Comparison of ENCODE assay signal across 11 mouse cellular contexts in genomic region chr6:39241421-39241891, GRCm38 (mm10). TPM values are rescaled to one million over a fixed set of nuclear protein-coding genes. Genes with fewer than 3 reads are reported as not detected.
DNase-seq lines count a peak whose midpoint lies in the region; ATAC-seq and TF ChIP-seq lines count a peak whose summit lies in the region.
"Had no signal": no experiment of that assay in that cellular context is flagged by ENCODE, and none has a peak within 500 bp of the region (broad histone marks: within the 10 kb centered on the region; RNA-seq: fewer than 3 reads in every experiment).

No protein-coding gene starts in this region.

- WGBS in heart, embryonic 12.5 days, result 74% methylated on average over 4 of the region's 4 CpGs
- WGBS in thymus, adult 2 months, result 53% methylated on average over 4 of the region's 4 CpGs
- WGBS in midbrain, embryonic 15.5 days, result 83% methylated on average over 4 of the region's 4 CpGs

- H3K4me2 ChIP-seq in heart, embryonic 12.5 days, result no peak overlapping the region
- no peak overlapping the region for H3K4me2 ChIP-seq in midbrain, embryonic 15.5 days
- H3K4me2 ChIP-seq: midbrain, embryonic 12.5 days had no signal

- no peak for TF ChIP-seq POLR2A in thymus, adult 2 months (IDR thresholded peaks at IDR 0.05; ENCODE audit: control insufficient read depth, extremely low read depth, insufficient read depth, low read length, poor library complexity)

- no peak for ATAC-seq in heart, embryonic 12.5 days (ENCODE audit: insufficient number of reproducible peaks, low FRiP score)
- no peak for ATAC-seq in megakaryocyte progenitor cell, adult 5-6 weeks (replicated peaks; ENCODE audit: poor library complexity)
- no peak for ATAC-seq in midbrain, embryonic 15.5 days (replicated peaks)

- H3K4me1 ChIP-seq in heart, embryonic 12.5 days (replicated peaks), result peaks cover 25% of the 10 kb centered on the region
- peaks cover 3% of the 10 kb centered on the region; the same call in 1 of the 2 replicates for H3K4me1 ChIP-seq in thymus, adult 2 months (replicated peaks; ENCODE audit: control insufficient read depth, insufficient read depth, low read length)
- peaks cover 11% of the 10 kb centered on the region; the same call in 1 of the 2 replicates for H3K4me1 ChIP-seq in midbrain, embryonic 15.5 days

- no peak overlapping the region for H3K9ac ChIP-seq in heart, embryonic 12.5 days
- no peak overlapping the region for H3K9ac ChIP-seq in midbrain, embryonic 15.5 days
- H3K9ac ChIP-seq: midbrain, embryonic 12.5 days had no signal

- H3K4me3 ChIP-seq in heart, embryonic 12.5 days, result no peak overlapping the region
- H3K4me3 ChIP-seq in thymus, adult 2 months (ENCODE audit: control insufficient read depth, insufficient read depth, low read length), result no peak overlapping the region
- no peak overlapping the region for H3K4me3 ChIP-seq in layer of hippocampus, adult 2 months
- H3K4me3 ChIP-seq in midbrain, embryonic 15.5 days, result no peak overlapping the region
- H3K4me3 ChIP-seq: erythroblast, embryonic 14.5 days; midbrain, embryonic 12.5 days had no signal

- no peaks in the 10 kb centered on the region for H3K9me3 ChIP-seq in heart, embryonic 12.5 days (replicated peaks)
- H3K9me3 ChIP-seq in midbrain, embryonic 15.5 days, result no peaks in the 10 kb centered on the region
- H3K9me3 ChIP-seq: midbrain, embryonic 12.5 days had no signal

- no peak overlapping the region for H3K27ac ChIP-seq in heart, embryonic 12.5 days (ENCODE audit: poor library complexity, severe bottlenecking)
- H3K27ac ChIP-seq in thymus, adult 2 months (ENCODE audit: control insufficient read depth, insufficient read depth, low read length), result peak overlapping the region; percentile 6; the same call in 1 of the 2 replicates
- peak overlapping the region; percentile 86 for H3K27ac ChIP-seq in layer of hippocampus, adult 2 months
- no peak overlapping the region for H3K27ac ChIP-seq in midbrain, embryonic 15.5 days
- H3K27ac ChIP-seq: kidney, postnatal 0 days; midbrain, embryonic 12.5 days had no signal

- no peaks in the 10 kb centered on the region for H3K27me3 ChIP-seq in heart, embryonic 12.5 days (replicated peaks)
- no peaks in the 10 kb centered on the region for H3K27me3 ChIP-seq in thymus, adult 2 months (ENCODE audit: control insufficient read depth, insufficient read depth, low read length)
- H3K27me3 ChIP-seq in midbrain, embryonic 15.5 days (replicated peaks), result no peaks in the 10 kb centered on the region
- H3K27me3 ChIP-seq: midbrain, embryonic 12.5 days had no signal

- peak; percentile 35 to 52 for DNase-seq in heart, adult 18-20 months
- DNase-seq in thymus, adult 2 months, result no peak
- no peak for DNase-seq in thymus, postnatal 4 days
- peak; percentile 60 to 77 for DNase-seq in layer of hippocampus, adult 2 months (ENCODE audit: low spot score in 2 of 2)
- DNase-seq in gastrocnemius, adult 18-20 months (ENCODE audit: low spot score), result no peak

- TF ChIP-seq CTCF in thymus, adult 2 months (IDR thresholded peaks at IDR 0.05; ENCODE audit: borderline replicate concordance, control insufficient read depth, extremely low read depth, insufficient read depth, low read length, poor library complexity), result no peak
- TF ChIP-seq CTCF in layer of hippocampus, adult 2 months (conservative IDR thresholded peaks at IDR 0.05), result no peak

- no peaks in the 10 kb centered on the region for H3K36me3 ChIP-seq in heart, embryonic 12.5 days
- H3K36me3 ChIP-seq in thymus, adult 2 months (ENCODE audit: control insufficient read depth, insufficient read depth, low read length), result no peaks in the 10 kb centered on the region
- no peaks in the 10 kb centered on the region for H3K36me3 ChIP-seq in midbrain, embryonic 15.5 days (replicated peaks)
- H3K36me3 ChIP-seq: midbrain, embryonic 12.5 days had no signal

RNA-seq across cellular contexts. Expression of gene Kdm7a, which starts 34.9 kb away (rescaled TPM):
- 10 to 100 TPM; 18.7 to 18.8 TPM for total RNA-seq in heart, adult 18-20 months (2021)
- polyA plus RNA-seq in heart, embryonic 12.5 days (2016; fragmentation: Nextera tagmentation; extraction: Ambion mirVana), result 6.8 and 7.1 TPM in 2 replicates
- 3.5 and 3.7 TPM in 2 replicates for polyA plus RNA-seq in thymus, adult 2 months (2012; rRNA removed)
- total RNA-seq in layer of hippocampus, adult 2 months (2021), result 10 to 100 TPM; 47.7 to 54.5 TPM
- total RNA-seq in megakaryocyte progenitor cell, adult 5-6 weeks (2015), result 11.4 and 12.5 TPM in 2 replicates
- 9.0 and 11.4 TPM in 2 replicates for total RNA-seq in megakaryocyte progenitor cell, adult 5-6 weeks (2017)
- total RNA-seq in gastrocnemius, adult 18-20 months (2021), result 10 to 100 TPM; 25.3 to 26.2 TPM
- 6.5 and 6.8 TPM in 2 replicates for polyA plus RNA-seq in midbrain, embryonic 15.5 days (2015; fragmentation: Nextera tagmentation; extraction: Ambion mirVana)

Comparison
In these comparisons a context has a peak if more than half of its experiments do, and no peak if none do; other contexts are left out.
1. DNase-seq: peak in heart, adult 18-20 months (2 of 2) and layer of hippocampus, adult 2 months (2 of 2); none in thymus, adult 2 months (single experiment), thymus, postnatal 4 days (single experiment) and gastrocnemius, adult 18-20 months (single experiment).
2. H3K27ac ChIP-seq: peak in thymus, adult 2 months (single experiment) and layer of hippocampus, adult 2 months (single experiment); none in heart, embryonic 12.5 days (single experiment) and midbrain, embryonic 15.5 days (single experiment).